Mouse (Mus musculus) cerebellum, postnatal 10 days (tissue): ENCODE measurements around the gene Tmem63a.

Experiments used
- DNase-seq, 2 experiments: peaks; one replicate each; pipeline ENCODE4 v3.0.0; 2021; ENCODE audit warnings: mixed read lengths in 2 of 2

Gene Tmem63a

DNA sequence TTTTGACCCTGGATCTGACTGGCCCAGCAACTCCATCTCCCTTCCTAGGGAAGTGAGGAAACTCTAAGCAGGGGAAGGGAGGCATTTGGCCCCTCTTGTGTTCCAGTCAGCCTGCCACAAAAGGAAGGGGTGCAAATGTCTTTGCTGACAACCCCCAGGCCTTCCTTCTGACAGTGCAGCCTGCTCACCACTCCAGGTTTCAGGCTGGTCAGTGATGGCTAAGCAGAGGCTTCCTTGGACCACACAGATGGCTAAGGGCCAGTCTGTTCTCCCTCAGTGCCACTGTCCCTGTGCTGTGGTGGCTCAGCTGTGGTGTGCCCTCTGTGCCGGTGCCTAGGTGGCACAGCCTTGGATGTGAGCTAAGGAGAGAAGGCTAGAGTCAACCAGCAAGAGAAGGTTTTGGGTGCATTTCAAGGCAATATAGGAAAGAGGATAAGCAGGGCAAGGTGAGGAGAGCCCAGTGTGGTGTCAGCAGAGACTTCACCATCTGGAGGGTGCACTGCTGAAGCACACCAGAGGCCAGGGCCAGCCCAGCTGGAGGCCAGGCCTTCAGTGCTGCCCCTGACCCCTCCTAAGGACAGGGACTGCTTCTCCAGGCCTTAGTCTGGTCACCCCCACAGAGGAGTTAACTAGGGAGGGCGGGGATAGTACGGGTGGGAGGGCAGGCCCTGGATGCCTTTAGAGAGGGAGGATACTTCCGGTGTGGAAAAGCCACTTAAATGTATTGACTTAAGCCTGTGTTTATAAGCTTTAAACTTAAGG is 68.2 kb downstream of the Tmem63a start:
- peak in 1 of 2 experiments; percentile 17 for DNase-seq

GRCm38 (mm10) chr1:181011601-181012000 is 69.5 kb downstream of the Tmem63a start:
- no peak for DNase-seq

DNA sequence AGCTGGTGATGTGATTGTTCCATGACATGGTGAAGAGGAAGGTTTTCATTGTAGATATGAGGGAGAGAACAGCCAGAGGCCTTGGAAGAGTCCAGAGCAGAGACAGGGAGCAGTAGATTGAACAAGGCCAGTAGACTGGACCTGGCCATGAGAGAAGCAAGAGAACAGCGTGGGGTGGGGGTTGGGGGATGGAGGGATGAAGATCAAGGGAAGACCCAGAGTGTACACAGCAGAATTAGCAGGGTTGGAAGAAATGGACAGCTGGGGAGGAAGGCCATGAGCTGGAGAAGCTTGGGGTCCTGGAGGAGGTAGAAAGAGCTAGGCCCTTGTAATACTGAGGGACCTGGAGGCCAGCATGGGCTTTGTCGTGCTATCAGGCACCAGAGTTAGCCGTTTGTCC is 70.3 kb downstream of the Tmem63a start:
- DNase-seq = no peak

DNA sequence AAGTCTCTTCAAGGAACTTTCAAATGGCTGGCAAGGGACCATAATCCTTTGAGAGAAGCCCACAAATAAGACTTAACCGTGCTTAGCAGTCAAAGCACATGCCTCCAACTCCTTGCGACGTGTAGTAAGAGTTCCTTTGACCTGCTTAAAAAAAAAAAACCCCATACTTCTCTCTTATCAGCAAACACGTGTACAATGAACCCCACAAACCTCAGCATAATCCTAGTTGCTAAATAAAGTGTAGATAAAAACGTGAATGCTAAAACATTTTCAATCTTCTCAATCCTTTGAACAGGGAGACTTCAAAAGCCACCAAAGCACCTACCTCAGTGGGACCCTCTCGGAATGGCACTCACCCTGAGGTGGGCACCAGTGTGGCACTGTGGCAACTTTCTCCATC is 71.3 kb downstream of the Tmem63a start:
- DNase-seq = no peak

DNA sequence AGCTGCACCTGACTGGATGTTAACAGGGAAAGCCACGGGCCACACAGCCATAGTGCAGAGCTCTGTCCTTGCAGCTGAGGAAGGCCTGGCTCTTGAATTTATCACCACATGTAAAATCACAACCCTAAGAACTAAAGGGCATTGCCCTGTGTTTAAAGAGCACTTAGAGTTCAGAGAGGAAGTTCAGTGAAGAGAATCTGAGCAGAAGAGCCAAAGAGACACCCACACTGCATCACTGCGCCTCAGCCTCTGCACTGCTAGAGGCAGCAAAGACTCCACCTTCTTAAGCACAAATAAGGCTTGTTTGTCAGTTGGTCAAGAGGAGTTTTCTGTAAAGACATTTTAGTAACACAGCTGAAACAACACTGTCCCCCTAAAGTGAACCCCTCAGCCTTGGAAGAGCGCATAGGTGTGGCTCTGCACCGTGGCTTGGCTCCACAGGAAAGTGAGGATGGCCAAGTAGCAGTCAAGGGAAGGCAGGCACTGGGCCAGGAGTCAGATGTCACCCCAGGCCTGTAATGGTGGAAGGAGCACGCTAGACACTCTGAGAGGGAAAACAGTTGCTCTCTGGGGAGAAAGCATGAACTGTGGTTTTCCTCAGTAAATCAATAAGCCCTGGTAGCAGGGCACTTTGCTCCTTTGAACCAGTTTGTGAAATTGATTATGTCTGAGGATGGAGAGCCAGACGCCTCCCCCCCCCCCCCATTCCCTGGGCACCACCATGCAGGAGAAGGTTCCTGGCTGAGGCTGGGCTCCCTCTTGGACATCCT is 72.8 kb downstream of the Tmem63a start:
- DNase-seq = peak; percentile 79 to 84

DNA sequence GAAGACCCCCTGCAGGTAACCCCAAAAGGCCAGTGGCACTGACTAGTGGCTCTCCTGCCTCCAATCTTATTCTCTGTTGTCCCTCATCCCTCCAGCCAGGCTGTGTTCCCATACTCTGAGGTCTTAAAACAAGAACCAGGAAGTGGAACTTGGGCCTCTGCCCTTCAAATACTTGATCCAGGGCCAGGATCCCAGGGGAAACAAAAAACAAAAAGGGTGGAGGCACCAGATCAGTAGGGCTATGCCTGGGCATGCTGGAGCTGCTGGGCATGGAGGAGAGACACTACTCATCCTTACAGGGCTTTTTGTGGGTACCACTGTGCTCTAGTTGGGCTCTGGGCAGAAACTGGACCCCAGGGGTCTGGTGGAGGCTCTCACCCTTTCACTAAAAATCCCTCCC is 73.4 kb downstream of the Tmem63a start:
- DNase-seq = peak; percentile 43 to 50

GRCm38 (mm10) chr1:181016045-181016444 is 73.9 kb downstream of the Tmem63a start:
- no peak for DNase-seq

- peak; percentile 84 to 87 for DNase-seq
Measured at GRCm38 (mm10) chr1:181016532-181017131, 74.5 kb downstream of the Tmem63a start.

DNA sequence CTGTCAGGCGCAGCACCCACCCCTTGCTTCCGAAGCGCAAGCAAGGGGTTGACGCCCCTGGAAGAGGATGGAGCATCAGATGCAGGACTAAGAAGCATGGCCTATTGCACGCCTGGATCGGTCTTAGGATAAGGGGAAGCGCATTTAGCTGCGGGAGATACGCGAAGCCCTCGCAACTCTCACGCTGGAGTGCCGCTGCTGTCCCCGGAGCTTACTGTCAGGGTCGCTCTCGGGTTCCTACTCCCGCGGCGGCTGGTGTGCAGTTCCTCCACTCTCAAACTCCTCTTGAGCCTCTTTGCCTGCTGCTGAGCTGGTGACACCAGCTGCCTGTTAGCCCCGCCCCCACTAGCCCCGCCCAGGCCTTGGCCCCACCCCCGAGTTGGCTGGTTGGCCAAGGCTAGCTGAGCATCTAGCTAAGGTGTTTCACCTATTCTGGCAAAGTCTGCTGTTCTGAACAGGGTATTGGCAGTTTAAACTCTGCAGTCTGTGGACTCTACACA is 75.1 kb downstream of the Tmem63a start:
- peak; percentile 89 for DNase-seq

DNA sequence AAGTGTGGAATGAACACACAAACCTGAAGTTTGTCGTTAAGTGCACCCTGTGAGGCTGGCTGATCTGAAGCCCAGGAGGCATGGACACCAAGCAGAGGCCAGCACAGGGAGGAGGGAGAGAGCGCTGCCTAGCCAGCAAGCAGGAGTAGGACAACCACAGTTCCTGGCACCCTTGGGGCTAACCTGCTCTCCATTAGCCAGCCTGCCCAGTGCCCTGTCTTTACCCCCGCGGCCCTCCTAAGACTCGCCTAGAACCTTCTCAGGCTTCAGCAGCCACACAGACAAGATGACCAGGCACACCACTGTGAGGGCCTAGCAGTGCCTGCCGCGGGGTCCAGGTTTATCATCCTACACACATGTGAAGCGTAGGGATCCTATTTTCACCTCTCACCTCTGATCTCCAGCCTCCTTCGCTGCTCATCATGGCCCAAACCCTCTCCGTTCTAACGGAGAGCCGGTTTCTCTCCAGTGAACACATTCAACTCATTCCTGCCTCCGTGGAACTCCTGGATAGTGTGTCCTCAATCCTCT is 75.8 kb downstream of the Tmem63a start:
- no peak for DNase-seq

- DNase-seq = no peak
Measured at GRCm38 (mm10) chr1:181020756-181021487, 78.8 kb downstream of the Tmem63a start, which contains the start of gene Ephx1. Gene Ephx1, minus strand, starts transcription at chr1:181020904.

- DNase-seq = no peak
Measured at GRCm38 (mm10) chr1:181021488-181021865, 79.3 kb downstream of the Tmem63a start.

GRCm38 (mm10) chr1:181022265-181022664 is 80.1 kb downstream of the Tmem63a start:
- peak; percentile 79 to 86 for DNase-seq
